Mouse (Mus musculus) brain, embryonic 14.5 days (tissue): ENCODE measurements around the gene Tenm3. TPM values are rescaled to one million over a fixed set of nuclear protein-coding genes. Genes with fewer than 3 reads are reported as not detected.
A peak's percentile ranks its signal among the peaks of the same experiment; 100 is the strongest.

ENCODE experiments used
- DNase-seq: peaks from one replicate; pipeline ENCODE4 v3.0.0-alpha.2; 2011; ENCODE audit warnings: low read depth
- CTCF ChIP-seq: fragments of 200-500 bp; IDR thresholded peaks from 2 replicates; pipeline ENCODE4 v1.5.1; 2012; ENCODE audit warnings: inconsistent platforms, mild to moderate bottlenecking, moderate library complexity, borderline replicate concordance; ENCODE audit not compliant: insufficient read depth, insufficient read length; ENCODE audit errors: extremely low read depth
- POLR2A ChIP-seq: fragments of 200-500 bp; IDR thresholded peaks from 2 replicates; pipeline ENCODE4 v1.6.1; 2012; ENCODE audit warnings: mild to moderate bottlenecking, inconsistent platforms, borderline replicate concordance; ENCODE audit not compliant: poor library complexity, insufficient read depth, insufficient read length, severe bottlenecking; ENCODE audit errors: extremely low read depth
- polyA plus RNA-seq: library from polyadenylated mRNA; depleted of rRNA; stranded (reverse); fragments of >200 nt; gene quantifications from 2 replicates; pipeline ENCODE4 v1.2.3, GENCODE M21; 2012; rRNA removed

Gene Tenm3
- 21.7 and 50.8 TPM in 2 replicates for polyA plus RNA-seq

- DNase-seq: no peak
- TF ChIP-seq CTCF (no peak), POLR2A (no peak)
Measured at GRCm38 (mm10) chr8:48843931-48844285, at the start of gene Tenm3. Tenm3 (minus strand) TSS chr8:48843951.

DNA sequence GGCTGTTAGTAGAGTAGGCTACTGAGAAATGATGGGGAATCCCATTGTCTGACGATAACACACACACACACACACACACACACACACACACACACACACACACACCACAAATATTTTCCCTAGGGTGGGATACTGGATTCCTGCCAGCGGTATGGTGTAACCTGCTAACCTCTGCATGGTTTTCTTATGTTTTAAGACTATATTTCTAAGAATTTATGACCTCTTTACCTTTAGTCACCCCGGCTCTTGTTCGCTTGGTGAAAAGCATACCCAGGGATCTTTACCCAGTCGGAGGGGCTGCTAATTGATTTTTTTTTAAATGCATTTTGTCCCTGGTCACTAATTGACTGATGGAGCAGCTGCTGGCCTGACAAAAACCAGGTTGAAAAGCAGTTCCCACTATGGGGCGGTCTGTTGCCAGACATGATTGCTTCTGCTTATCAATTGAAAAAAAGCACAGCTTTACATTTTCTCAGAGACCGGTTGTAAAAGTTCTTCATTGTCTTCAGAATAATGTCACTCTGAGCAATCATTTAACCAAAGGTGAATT, 46.5 kb upstream of the Tenm3 start:
- TF ChIP-seq CTCF (no peak), POLR2A (no peak)
- peak; percentile 32 for DNase-seq

GRCm38 (mm10) chr8:48884270-48884669, 40.5 kb upstream of the Tenm3 start:
- DNase-seq: no peak
- TF ChIP-seq CTCF: no peak
- no peak for TF ChIP-seq POLR2A

- peak; percentile 68 for DNase-seq
- no peak for TF ChIP-seq POLR2A
Measured at GRCm38 (mm10) chr8:48880585-48880984, 36.8 kb upstream of the Tenm3 start.

GRCm38 (mm10) chr8:48865972-48866371, 22.2 kb upstream of the Tenm3 start:
- TF ChIP-seq POLR2A (no peak), CTCF (no peak)
- DNase-seq: no peak

GRCm38 (mm10) chr8:48865485-48865884, 21.7 kb upstream of the Tenm3 start:
- TF ChIP-seq POLR2A (no peak), CTCF (no peak)
- DNase-seq: no peak

- DNase-seq: peak; percentile 83
Measured at GRCm38 (mm10) chr8:48850223-48851010, 6.7 kb upstream of the Tenm3 start.

GRCm38 (mm10) chr8:48849091-48849616, 5.4 kb upstream of the Tenm3 start:
- TF ChIP-seq CTCF (no peak), POLR2A (no peak)
- DNase-seq: peak; percentile 64

More at GRCm38 (mm10) chr8:48850223-48851010, 6.7 kb upstream of the Tenm3 start:
- TF ChIP-seq POLR2A: no peak
- no peak for TF ChIP-seq CTCF

GRCm38 (mm10) chr8:48844961-48845360, 1.2 kb upstream of the Tenm3 start:
- DNase-seq: no peak
- TF ChIP-seq POLR2A (no peak), CTCF (no peak)

GRCm38 (mm10) chr8:48844370-48844905, 687 bp upstream of the Tenm3 start:
- no peak for TF ChIP-seq CTCF
- no peak for TF ChIP-seq POLR2A
- DNase-seq: peak; percentile 45

GRCm38 (mm10) chr8:48842991-48843930, 490 bp downstream of the Tenm3 start:
- TF ChIP-seq POLR2A (no peak), CTCF (no peak)
- DNase-seq: peak; percentile 85

DNA sequence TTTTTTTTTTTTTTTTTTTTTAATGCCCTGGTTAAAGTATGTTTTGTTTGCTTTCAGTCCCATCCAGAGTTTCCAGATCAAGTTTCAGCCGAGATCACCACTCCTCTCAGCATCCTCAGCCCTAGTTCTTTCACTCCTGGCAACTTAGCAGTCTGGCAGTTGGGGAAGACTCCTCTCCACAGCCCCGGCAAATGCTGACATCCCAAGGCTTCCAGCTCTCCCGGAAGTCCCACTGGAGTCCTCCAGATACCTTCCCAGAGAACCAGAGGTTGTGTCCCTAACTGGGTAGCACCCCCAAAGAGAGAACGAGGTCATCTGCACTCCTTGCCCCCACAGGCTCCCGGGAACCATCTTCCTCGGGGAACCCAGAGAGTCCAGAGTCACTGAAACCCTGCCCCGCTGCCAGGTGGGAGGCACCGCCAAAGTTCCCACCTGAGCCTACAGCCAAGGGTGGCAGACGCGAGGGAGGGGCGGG, 1.2 kb downstream of the Tenm3 start:
- peak; percentile 54 for DNase-seq
- no peak for TF ChIP-seq CTCF
- no peak for TF ChIP-seq POLR2A
